Mouse (Mus musculus) ES-E14 (cell line): ENCODE measurements around the gene Rbfox3. TPM values are rescaled to one million over a fixed set of nuclear protein-coding genes. Genes with fewer than 3 reads are reported as not detected.

Source experiments
- DNase-seq: peaks from one replicate; pipeline ENCODE4 v3.0.0-alpha.2; 2013; ENCODE audit warnings: low read depth, low spot score
- H3K27ac ChIP-seq: 2 replicates; pipeline ENCODE4 v1.5.1; 2012; ENCODE audit warnings: low read depth, mild to moderate bottlenecking, low read length, moderate library complexity, mixed read lengths; ENCODE audit not compliant: poor library complexity, insufficient read depth, severe bottlenecking
- H3K36me3 ChIP-seq: 2 replicates; pipeline ENCODE4 v1.6.1; 2012; ENCODE audit warnings: mild to moderate bottlenecking, low read length, moderate library complexity, mixed read lengths; ENCODE audit not compliant: control insufficient read depth, poor library complexity, insufficient read depth, severe bottlenecking
- H3K4me1 ChIP-seq, 2 experiments: fragments of 150-350 bp in 1 of 2; sonication (generic) in 1 of 2; 2 replicates each; pipeline ENCODE4 v1.6.1; 2012; ENCODE audit warnings: low read length in 2 of 2, mild to moderate bottlenecking in 1 of 2, mixed read lengths in 1 of 2; ENCODE audit not compliant: control insufficient read depth in 2 of 2, insufficient read depth in 2 of 2, poor library complexity in 1 of 2
- H3K4me3 ChIP-seq, 2 experiments: fragments of 150-350 bp in 1 of 2; sonication (generic) in 1 of 2; 2 replicates each; pipeline ENCODE4 v1.5.1; 2012; ENCODE audit warnings: low read length in 2 of 2, low read depth in 1 of 2, mild to moderate bottlenecking in 1 of 2, mixed read lengths in 1 of 2; ENCODE audit not compliant: insufficient read depth in 1 of 2, poor library complexity in 1 of 2, severe bottlenecking in 1 of 2
- H3K9ac ChIP-seq: 2 replicates; pipeline ENCODE4 v1.6.1; 2012; ENCODE audit warnings: low read depth, mild to moderate bottlenecking, low read length, mixed read lengths; ENCODE audit not compliant: poor library complexity, insufficient read depth, severe bottlenecking
- H3K9me3 ChIP-seq: fragments of 150-350 bp; sonication (generic); 2 replicates; pipeline ENCODE4 v1.6.1; 2012; ENCODE audit warnings: low read depth, mild to moderate bottlenecking, low read length; ENCODE audit not compliant: control insufficient read depth, insufficient read depth
- CHD2 ChIP-seq: IDR thresholded peaks from 2 replicates; pipeline ENCODE4 v1.6.1; 2014; ENCODE audit warnings: mild to moderate bottlenecking, low read depth, low read length, inconsistent platforms
- HCFC1 ChIP-seq: IDR thresholded peaks from 2 replicates; pipeline ENCODE4 v1.6.1; 2012; ENCODE audit warnings: low read length, inconsistent platforms, borderline replicate concordance; ENCODE audit not compliant: insufficient read depth
- MAFK ChIP-seq: IDR thresholded peaks from 2 replicates; pipeline ENCODE4 v1.6.1; 2014; ENCODE audit warnings: mild to moderate bottlenecking, low read depth, low read length, inconsistent platforms; ENCODE audit not compliant: insufficient read depth
- ZC3H11A ChIP-seq: IDR thresholded peaks from 2 replicates; pipeline ENCODE4 v1.6.1; 2012; ENCODE audit warnings: low read depth, mild to moderate bottlenecking, inconsistent platforms, low read length, borderline replicate concordance
- ZNF384 ChIP-seq: IDR thresholded peaks from 2 replicates; pipeline ENCODE4 v1.6.1; 2012; ENCODE audit warnings: low read depth, low read length, inconsistent platforms
- in situ Hi-C, 2 experiments: fragments of 600-800 bp; cut with MboI; formaldehyde crosslinking; loops; one replicate each; pipeline ENCODE4 v1.15.1; 2025; ENCODE audit warnings: low sequenced_read_pairs in 2 of 2, inconsistent platforms in 1 of 2; ENCODE audit not compliant: unreplicated experiment in 2 of 2
- total RNA-seq: library from RNA; depleted of rRNA; stranded (reverse); fragments of 300-350 nt; gene quantifications from 2 replicates; pipeline ENCODE4 v1.2.3, GENCODE M21; 2012

Rbfox3 gene
- total RNA-seq, 1 experiment, result 0.45 TPM

DNA sequence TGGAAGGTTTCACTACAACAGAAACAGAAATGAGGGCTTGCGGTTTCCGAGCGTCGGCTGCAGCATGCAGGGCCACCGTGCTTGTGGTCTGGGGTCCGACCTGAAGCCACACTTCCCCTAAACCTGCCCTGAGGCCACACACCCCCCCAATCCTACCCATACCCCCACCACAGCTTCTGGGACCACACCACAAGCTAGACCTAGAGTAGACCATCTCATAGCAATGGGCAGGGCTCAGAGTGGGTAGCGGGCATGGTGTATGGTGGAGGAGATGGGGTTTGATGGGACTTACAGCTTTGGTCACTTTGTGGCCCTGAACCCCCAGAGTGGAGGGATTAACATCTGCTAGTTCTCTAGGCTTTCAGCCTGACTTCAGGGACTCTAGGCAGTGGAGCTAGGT, 420.2 kb downstream of the Rbfox3 start:
- no peak for DNase-seq
- no peak overlapping the region for H3K27ac ChIP-seq
- H3K9me3 ChIP-seq, result no peaks in the 10 kb centered on the region
- H3K4me1 ChIP-seq, result no peaks in the 10 kb centered on the region; a peak in 1 of 4 replicates
- no peaks in the 10 kb centered on the region; the same call in 1 of the 2 replicates for H3K36me3 ChIP-seq
- no peak overlapping the region for H3K4me3 ChIP-seq
- no peak overlapping the region for H3K9ac ChIP-seq
- in situ Hi-C loops, result no loop called here
- TF ChIP-seq MAFK, result no peak
- TF ChIP-seq HCFC1, result no peak

DNA sequence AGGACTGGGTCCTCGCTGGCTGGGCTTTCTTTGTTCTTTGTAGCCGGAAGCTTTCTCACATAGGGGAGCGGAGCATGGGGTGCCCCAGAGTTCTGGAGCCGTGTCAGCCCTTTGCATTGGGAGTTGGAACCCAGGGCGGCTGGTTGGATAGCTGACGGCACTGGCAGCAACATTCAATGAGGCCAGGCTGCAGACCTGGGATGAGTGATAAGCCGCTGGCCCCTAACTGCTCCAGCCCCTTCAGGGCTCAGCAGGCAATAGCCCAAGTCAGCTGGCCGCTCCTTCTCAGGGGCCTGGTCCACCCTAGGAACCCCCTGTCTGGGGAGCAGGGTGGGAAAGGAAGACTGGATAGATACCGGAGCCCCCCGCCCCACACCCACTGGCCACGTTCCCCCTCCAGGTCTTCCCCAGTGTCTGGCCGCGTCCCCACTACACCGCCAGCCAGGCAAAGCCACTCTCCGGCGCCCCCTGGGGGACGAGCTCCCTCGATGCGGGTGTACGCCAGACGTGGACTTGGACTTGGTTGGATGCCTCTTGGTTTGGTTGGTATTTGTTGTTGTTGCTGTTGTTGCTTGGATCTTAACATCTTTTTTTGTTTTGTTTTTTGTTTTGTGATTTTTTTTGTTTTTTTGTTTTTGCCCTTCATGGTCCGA, 420.7 kb downstream of the Rbfox3 start:
- Histone ChIP-seq H3K4me1 (no peaks in the 10 kb centered on the region; a peak in 1 of 4 replicates), H3K9me3 (no peaks in the 10 kb centered on the region), H3K27ac (no peak overlapping the region), H3K9ac (no peak overlapping the region), H3K36me3 (peaks cover under 1% of the 10 kb centered on the region), H3K4me3 (peak overlapping the region; percentile 28 to 44)
- DNase-seq, result no peak
- TF ChIP-seq MAFK (no peak), HCFC1 (no peak), CHD2 (no peak), ZC3H11A (no peak), ZNF384 (no peak)
- in situ Hi-C loops, result no loop called here

DNA sequence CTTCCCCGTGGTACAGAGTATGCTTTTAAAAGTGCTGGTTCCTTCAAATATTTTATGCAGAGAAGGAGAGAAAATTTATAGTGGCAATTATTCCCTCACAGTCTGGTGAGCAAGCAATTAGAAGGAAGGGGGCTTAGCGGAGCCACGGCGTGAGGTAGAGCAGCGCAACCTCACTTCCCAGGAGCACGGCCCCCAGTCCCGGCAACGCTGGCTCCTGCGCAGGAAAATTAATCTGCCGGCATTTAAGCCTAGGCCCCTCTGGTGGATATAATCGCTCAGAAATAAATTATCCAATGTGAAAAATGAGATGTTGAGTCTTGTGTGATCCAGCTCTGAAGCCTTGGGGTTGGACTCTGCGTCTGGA, 422.5 kb downstream of the Rbfox3 start:
- Histone ChIP-seq H3K4me3 (no peak overlapping the region), H3K36me3 (peaks cover 12% of the 10 kb centered on the region), H3K9me3 (no peaks in the 10 kb centered on the region), H3K9ac (no peak overlapping the region), H3K4me1 (no peaks in the 10 kb centered on the region; a peak in 1 of 4 replicates), H3K27ac (no peak overlapping the region)
- TF ChIP-seq ZC3H11A (no peak), ZNF384 (no peak), HCFC1 (no peak), CHD2 (no peak), MAFK (no peak)
- no peak for DNase-seq
- in situ Hi-C loops, result no loop called here

DNA sequence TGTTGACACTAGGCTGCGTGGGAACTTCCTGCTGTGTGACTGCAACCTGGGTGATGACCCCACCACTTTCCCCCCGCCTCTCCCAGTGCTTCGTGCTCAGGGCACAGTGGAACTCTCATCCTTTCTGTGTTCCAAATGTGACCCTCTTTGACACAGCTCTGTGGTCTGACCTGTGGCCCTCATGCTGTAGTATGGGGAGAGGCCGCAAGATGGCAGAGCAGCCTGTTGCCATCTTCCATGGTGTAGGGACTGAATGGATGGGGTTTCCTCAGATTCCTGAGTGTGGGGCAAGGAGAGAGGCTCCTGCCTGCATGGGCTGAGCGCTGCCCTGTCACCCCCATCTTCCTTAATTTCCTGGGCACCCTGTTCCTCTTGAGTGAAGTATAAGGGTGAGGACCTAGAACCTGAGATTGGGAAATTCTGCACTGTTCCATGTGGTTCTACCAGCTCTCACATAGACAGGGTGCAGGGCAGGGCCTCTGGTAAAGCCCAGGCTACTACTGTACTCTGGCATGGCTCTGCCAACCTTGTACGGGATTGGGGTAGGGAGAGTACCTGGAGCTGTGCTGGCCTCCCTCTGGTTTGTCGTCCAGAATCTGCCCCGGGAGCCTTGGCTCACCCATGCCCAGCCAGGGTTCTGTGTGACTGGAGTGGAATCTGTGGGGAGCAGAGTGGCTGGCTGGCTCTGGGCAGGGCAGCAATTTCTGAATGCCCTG, 423.0 kb downstream of the Rbfox3 start:
- Histone ChIP-seq H3K27ac (no peak overlapping the region), H3K9me3 (no peaks in the 10 kb centered on the region), H3K4me1 (no peaks in the 10 kb centered on the region; a peak in 1 of 4 replicates), H3K4me3 (no peak overlapping the region), H3K9ac (no peak overlapping the region), H3K36me3 (peaks cover 15% of the 10 kb centered on the region)
- TF ChIP-seq ZC3H11A (no peak), MAFK (no peak), HCFC1 (no peak), CHD2 (no peak), ZNF384 (no peak)
- DNase-seq, result no peak
- in situ Hi-C loops, result no loop called here
